Mouse (Mus musculus) ES-E14 (cell line): ENCODE results near the gene Coa5. TPM values are rescaled to one million over a fixed set of nuclear protein-coding genes. Genes with fewer than 3 reads are reported as not detected.

ENCODE experiments used
- DNase-seq: peaks from one replicate; pipeline ENCODE4 v3.0.0-alpha.2; 2013; ENCODE audit warnings: low read depth, low spot score
- H3K27ac ChIP-seq: 2 replicates; pipeline ENCODE4 v1.5.1; 2012; ENCODE audit warnings: low read depth, mild to moderate bottlenecking, low read length, moderate library complexity, mixed read lengths; ENCODE audit not compliant: poor library complexity, insufficient read depth, severe bottlenecking
- H3K36me3 ChIP-seq: 2 replicates; pipeline ENCODE4 v1.6.1; 2012; ENCODE audit warnings: mild to moderate bottlenecking, low read length, moderate library complexity, mixed read lengths; ENCODE audit not compliant: control insufficient read depth, poor library complexity, insufficient read depth, severe bottlenecking
- H3K4me1 ChIP-seq, 2 experiments: fragments of 150-350 bp in 1 of 2; sonication (generic) in 1 of 2; 2 replicates each; pipeline ENCODE4 v1.6.1; 2012; ENCODE audit warnings: low read length in 2 of 2, mild to moderate bottlenecking in 1 of 2, mixed read lengths in 1 of 2; ENCODE audit not compliant: control insufficient read depth in 2 of 2, insufficient read depth in 2 of 2, poor library complexity in 1 of 2
- H3K4me3 ChIP-seq, 2 experiments: fragments of 150-350 bp in 1 of 2; sonication (generic) in 1 of 2; 2 replicates each; pipeline ENCODE4 v1.5.1; 2012; ENCODE audit warnings: low read length in 2 of 2, low read depth in 1 of 2, mild to moderate bottlenecking in 1 of 2, mixed read lengths in 1 of 2; ENCODE audit not compliant: insufficient read depth in 1 of 2, poor library complexity in 1 of 2, severe bottlenecking in 1 of 2
- H3K9ac ChIP-seq: 2 replicates; pipeline ENCODE4 v1.6.1; 2012; ENCODE audit warnings: low read depth, mild to moderate bottlenecking, low read length, mixed read lengths; ENCODE audit not compliant: poor library complexity, insufficient read depth, severe bottlenecking
- H3K9me3 ChIP-seq: fragments of 150-350 bp; sonication (generic); 2 replicates; pipeline ENCODE4 v1.6.1; 2012; ENCODE audit warnings: low read depth, mild to moderate bottlenecking, low read length; ENCODE audit not compliant: control insufficient read depth, insufficient read depth
- CHD2 ChIP-seq: IDR thresholded peaks from 2 replicates; pipeline ENCODE4 v1.6.1; 2014; ENCODE audit warnings: mild to moderate bottlenecking, low read depth, low read length, inconsistent platforms
- HCFC1 ChIP-seq: IDR thresholded peaks from 2 replicates; pipeline ENCODE4 v1.6.1; 2012; ENCODE audit warnings: low read length, inconsistent platforms, borderline replicate concordance; ENCODE audit not compliant: insufficient read depth
- MAFK ChIP-seq: IDR thresholded peaks from 2 replicates; pipeline ENCODE4 v1.6.1; 2014; ENCODE audit warnings: mild to moderate bottlenecking, low read depth, low read length, inconsistent platforms; ENCODE audit not compliant: insufficient read depth
- ZC3H11A ChIP-seq: IDR thresholded peaks from 2 replicates; pipeline ENCODE4 v1.6.1; 2012; ENCODE audit warnings: low read depth, mild to moderate bottlenecking, inconsistent platforms, low read length, borderline replicate concordance
- ZNF384 ChIP-seq: IDR thresholded peaks from 2 replicates; pipeline ENCODE4 v1.6.1; 2012; ENCODE audit warnings: low read depth, low read length, inconsistent platforms
- in situ Hi-C, 2 experiments: fragments of 600-800 bp; cut with MboI; formaldehyde crosslinking; loops; one replicate each; pipeline ENCODE4 v1.15.1; 2025; ENCODE audit warnings: low sequenced_read_pairs in 2 of 2, inconsistent platforms in 1 of 2; ENCODE audit not compliant: unreplicated experiment in 2 of 2
- total RNA-seq: library from RNA; depleted of rRNA; stranded (reverse); fragments of 300-350 nt; gene quantifications from 2 replicates; pipeline ENCODE4 v1.2.3, GENCODE M21; 2012

Coa5 gene
- total RNA-seq, 1 experiment = 38.6 TPM

- in situ Hi-C loops = loop anchor here in 1 of 2 experiments (25.0 kb wide), 1 partner anchor 172 kb away; no protein-coding TSS in a partner anchor
- Histone ChIP-seq H3K4me1 (no peaks in the 10 kb centered on the region), H3K27ac (no peak overlapping the region), H3K9me3 (no peaks in the 10 kb centered on the region), H3K4me3 (no peak overlapping the region), H3K36me3 (no peaks in the 10 kb centered on the region), H3K9ac (no peak overlapping the region)
- DNase-seq = no peak
- TF ChIP-seq ZC3H11A = no peak
- no peak for TF ChIP-seq CHD2
- no peak for TF ChIP-seq MAFK
- no peak for TF ChIP-seq HCFC1
- no peak for TF ChIP-seq ZNF384
These were observed 35.1 kb upstream of the Coa5 start for GRCm38 (mm10) chr1:37464878-37465452.

GRCm38 (mm10) chr1:37457546-37457945, 27.6 kb upstream of the Coa5 start:
- H3K4me3 ChIP-seq = no peak overlapping the region
- TF ChIP-seq CHD2 (no peak), HCFC1 (no peak), ZNF384 (no peak), ZC3H11A (no peak), MAFK (no peak)
- no peak overlapping the region for H3K27ac ChIP-seq
- no peaks in the 10 kb centered on the region for H3K9me3 ChIP-seq
- H3K4me1 ChIP-seq = no peaks in the 10 kb centered on the region
- DNase-seq = no peak
- H3K9ac ChIP-seq = no peak overlapping the region
- in situ Hi-C loops = loop anchor here in 1 of 2 experiments (25.0 kb wide), 1 partner anchor 180 kb away; no protein-coding TSS in a partner anchor
- no peaks in the 10 kb centered on the region for H3K36me3 ChIP-seq

- in situ Hi-C loops = loop anchor here in 1 of 2 experiments (25.0 kb wide), 1 partner anchor 186 kb away; no protein-coding TSS in a partner anchor
- H3K4me1 ChIP-seq = no peaks in the 10 kb centered on the region
- H3K9ac ChIP-seq = no peak overlapping the region
These were observed 21.4 kb upstream of the Coa5 start for GRCm38 (mm10) chr1:37451270-37451669.

GRCm38 (mm10) chr1:37448361-37449095, 18.6 kb upstream of the Coa5 start:
- Histone ChIP-seq H3K36me3 (no peaks in the 10 kb centered on the region; the same call in 1 of the 2 replicates), H3K9ac (no peak overlapping the region), H3K9me3 (no peaks in the 10 kb centered on the region), H3K27ac (no peak overlapping the region), H3K4me3 (no peak overlapping the region), H3K4me1 (no peaks in the 10 kb centered on the region)
- TF ChIP-seq ZC3H11A = peak; percentile 44; the same call in 1 of the 2 replicates
- TF ChIP-seq HCFC1 = no peak
- in situ Hi-C loops = no loop called here
- DNase-seq = peak; percentile 37

More at GRCm38 (mm10) chr1:37451270-37451669, 21.4 kb upstream of the Coa5 start:
- H3K36me3 ChIP-seq = no peaks in the 10 kb centered on the region; the same call in 1 of the 2 replicates
- H3K4me3 ChIP-seq = no peak overlapping the region
- H3K9me3 ChIP-seq = no peaks in the 10 kb centered on the region
- TF ChIP-seq ZNF384 (no peak), MAFK (no peak), HCFC1 (no peak), ZC3H11A (no peak), CHD2 (no peak)
- no peak for DNase-seq
- H3K27ac ChIP-seq = no peak overlapping the region
